8 mouse cellular contexts compared by ENCODE assay signal in genomic region chr1:187662083-187662609, GRCm38 (mm10). TPM values are rescaled to one million over a fixed set of nuclear protein-coding genes. Genes with fewer than 3 reads are reported as not detected.
DNase-seq lines count a peak whose midpoint lies in the region; ATAC-seq and TF ChIP-seq lines count a peak whose summit lies in the region.

No protein-coding gene starts in this region.

- TF ChIP-seq POLR2A in small intestine, adult 2 months (IDR thresholded peaks at IDR 0.05; ENCODE audit: low read depth, low read length), result peak; percentile 39; the same call in 1 of the 2 replicates

- peaks cover 46% of the 10 kb centered on the region for H3K4me1 ChIP-seq in midbrain, embryonic 10.5 days
- peaks cover 12% of the 10 kb centered on the region; the same call in 1 of the 2 replicates for H3K4me1 ChIP-seq in midbrain, embryonic 15.5 days
- peaks cover 53% of the 10 kb centered on the region for H3K4me1 ChIP-seq in heart, embryonic 10.5 days
- peaks cover 3% of the 10 kb centered on the region; the same call in 1 of the 2 replicates for H3K4me1 ChIP-seq in small intestine, adult 2 months (ENCODE audit: control insufficient read depth, insufficient read depth, insufficient read length, low read length)
- H3K4me1 ChIP-seq in midbrain, embryonic 16.5 days (ENCODE audit: control insufficient read depth, insufficient read depth, low read length), result 0 out of 2 replicates have a peak, but pooled peaks cover 7% of the 10 kb centered on the region
- peaks cover 15% of the 10 kb centered on the region for H3K4me1 ChIP-seq in forebrain, embryonic 15.5 days

- no peaks in the 10 kb centered on the region for H3K9me3 ChIP-seq in midbrain, embryonic 10.5 days (replicated peaks)
- no peaks in the 10 kb centered on the region for H3K9me3 ChIP-seq in midbrain, embryonic 15.5 days
- no peaks in the 10 kb centered on the region for H3K9me3 ChIP-seq in heart, embryonic 10.5 days
- no peaks in the 10 kb centered on the region for H3K9me3 ChIP-seq in midbrain, embryonic 16.5 days (replicated peaks; ENCODE audit: control insufficient read depth, low read length, poor library complexity, severe bottlenecking)
- H3K9me3 ChIP-seq in forebrain, embryonic 15.5 days, result no peaks in the 10 kb centered on the region

- peak overlapping the region; percentile 10; the same call in 1 of the 2 replicates for H3K27ac ChIP-seq in midbrain, embryonic 10.5 days (replicated peaks)
- H3K27ac ChIP-seq in midbrain, embryonic 15.5 days, result no peak overlapping the region
- peak overlapping the region; percentile 70 for H3K27ac ChIP-seq in heart, embryonic 10.5 days
- H3K27ac ChIP-seq in small intestine, adult 2 months (ENCODE audit: insufficient read depth, low read depth, low read length), result peak overlapping the region; percentile 14
- no peak overlapping the region for H3K27ac ChIP-seq in midbrain, embryonic 16.5 days (ENCODE audit: low read length)
- no peak overlapping the region for H3K27ac ChIP-seq in forebrain, embryonic 15.5 days (replicated peaks)

- H3K27me3 ChIP-seq in midbrain, embryonic 10.5 days (ENCODE audit: low read depth, poor library complexity, severe bottlenecking), result no peaks in the 10 kb centered on the region
- no peaks in the 10 kb centered on the region for H3K27me3 ChIP-seq in midbrain, embryonic 15.5 days (replicated peaks)
- no peaks in the 10 kb centered on the region for H3K27me3 ChIP-seq in heart, embryonic 10.5 days (ENCODE audit: insufficient read depth, poor library complexity, severe bottlenecking)
- H3K27me3 ChIP-seq in small intestine, adult 2 months (ENCODE audit: control insufficient read depth, insufficient read depth, low read length), result no peaks in the 10 kb centered on the region
- H3K27me3 ChIP-seq in midbrain, embryonic 16.5 days (ENCODE audit: control insufficient read depth, insufficient read depth, low read depth, low read length), result no peaks in the 10 kb centered on the region
- H3K27me3 ChIP-seq in forebrain, embryonic 15.5 days, result no peaks in the 10 kb centered on the region

- ATAC-seq in midbrain, embryonic 15.5 days (replicated peaks), result no peak
- ATAC-seq in midbrain, embryonic 16.5 days, result no peak
- ATAC-seq in forebrain, embryonic 15.5 days (replicated peaks), result no peak

- DNase-seq in midbrain, embryonic 10.5 days (ENCODE audit: low spot score), result no peak
- no peak for DNase-seq in heart, embryonic 10.5 days (ENCODE audit: low spot score)
- peak; percentile 90 for DNase-seq in kidney, adult 9 months
- no peak for DNase-seq in thymus, postnatal 0 days (ENCODE audit: low spot score)

- no peak overlapping the region for H3K4me3 ChIP-seq in midbrain, embryonic 10.5 days
- no peak overlapping the region for H3K4me3 ChIP-seq in midbrain, embryonic 15.5 days
- peak overlapping the region; percentile 42 for H3K4me3 ChIP-seq in heart, embryonic 10.5 days
- H3K4me3 ChIP-seq in small intestine, adult 2 months (ENCODE audit: low read depth, low read length), result peak overlapping the region; percentile 48
- no peak overlapping the region for H3K4me3 ChIP-seq in midbrain, embryonic 16.5 days (ENCODE audit: low read depth, low read length)
- H3K4me3 ChIP-seq in forebrain, embryonic 15.5 days, result no peak overlapping the region

- H3K9ac ChIP-seq in midbrain, embryonic 15.5 days, result no peak overlapping the region
- H3K9ac ChIP-seq in midbrain, embryonic 16.5 days (ENCODE audit: low read depth, low read length), result no peak overlapping the region
- no peak overlapping the region for H3K9ac ChIP-seq in forebrain, embryonic 15.5 days (replicated peaks)

- H3K4me2 ChIP-seq in midbrain, embryonic 15.5 days, result no peak overlapping the region
- H3K4me2 ChIP-seq in midbrain, embryonic 16.5 days (ENCODE audit: low read length), result no peak overlapping the region
- H3K4me2 ChIP-seq in forebrain, embryonic 15.5 days (replicated peaks), result no peak overlapping the region

- no peak for TF ChIP-seq CTCF in small intestine, adult 2 months (IDR thresholded peaks at IDR 0.05; ENCODE audit: extremely low read depth, insufficient read length, insufficient replicate concordance, low read depth, low read length)

- no peaks in the 10 kb centered on the region for H3K36me3 ChIP-seq in midbrain, embryonic 10.5 days
- H3K36me3 ChIP-seq in midbrain, embryonic 15.5 days (replicated peaks), result no peaks in the 10 kb centered on the region
- H3K36me3 ChIP-seq in heart, embryonic 10.5 days, result no peaks in the 10 kb centered on the region
- H3K36me3 ChIP-seq in small intestine, adult 2 months (ENCODE audit: control insufficient read depth, insufficient read depth, low read length), result no peaks in the 10 kb centered on the region
- no peaks in the 10 kb centered on the region for H3K36me3 ChIP-seq in midbrain, embryonic 16.5 days (ENCODE audit: control insufficient read depth, insufficient read depth, low read length)
- no peaks in the 10 kb centered on the region for H3K36me3 ChIP-seq in forebrain, embryonic 15.5 days

- 45% methylated on average over 12 of the region's 12 CpGs for WGBS in midbrain, embryonic 10.5 days
- WGBS in midbrain, embryonic 15.5 days, result 43% methylated on average over 12 of the region's 12 CpGs
- WGBS in heart, embryonic 10.5 days, result 28% methylated on average over 12 of the region's 12 CpGs
- 21% methylated on average over 12 of the region's 12 CpGs for WGBS in small intestine, adult 2 months
- WGBS in midbrain, embryonic 16.5 days, result 44% methylated on average over 12 of the region's 12 CpGs
- 41% methylated on average over 12 of the region's 12 CpGs for WGBS in forebrain, embryonic 15.5 days

RNA-seq across cellular contexts. Expression of gene Esrrg, which starts 53.6 kb away (rescaled TPM):
- 2.0 and 3.5 TPM in 2 replicates for polyA plus RNA-seq in midbrain, embryonic 10.5 days (2016; fragmentation: Nextera tagmentation; extraction: Ambion mirVana)
- polyA plus RNA-seq in midbrain, embryonic 15.5 days (2015; fragmentation: Nextera tagmentation; extraction: Ambion mirVana), result 29.0 and 30.3 TPM in 2 replicates
- polyA plus RNA-seq in heart, embryonic 10.5 days (2016; fragmentation: Nextera tagmentation; extraction: Ambion mirVana), result 22.4 and 38.9 TPM in 2 replicates
- 0.42 and 0.72 TPM in 2 replicates for polyA plus RNA-seq in small intestine, adult 2 months (2012; rRNA removed)
- 0.33 and 0.39 TPM in 2 replicates for polyA plus RNA-seq in thymus, postnatal 0 days (2015; fragmentation: Nextera tagmentation; extraction: Ambion mirVana)
- polyA plus RNA-seq in midbrain, embryonic 16.5 days (2015; fragmentation: Nextera tagmentation; extraction: Ambion mirVana), result 24.9 and 26.5 TPM in 2 replicates
- polyA plus RNA-seq in forebrain, embryonic 15.5 days (2015; fragmentation: Nextera tagmentation; extraction: Ambion mirVana), result 8.6 and 9.9 TPM in 2 replicates

Comparison
In these comparisons a context has a peak if more than half of its experiments do, and no peak if none do; other contexts are left out.
1. H3K27ac ChIP-seq: peak in midbrain, embryonic 10.5 days (single experiment), heart, embryonic 10.5 days (single experiment) and small intestine, adult 2 months (single experiment); none in midbrain, embryonic 15.5 days (single experiment), midbrain, embryonic 16.5 days (single experiment) and forebrain, embryonic 15.5 days (single experiment).
2. H3K4me3 ChIP-seq: peak in heart, embryonic 10.5 days (single experiment) and small intestine, adult 2 months (single experiment); none in midbrain, embryonic 10.5 days (single experiment), midbrain, embryonic 15.5 days (single experiment), midbrain, embryonic 16.5 days (single experiment) and forebrain, embryonic 15.5 days (single experiment).